Mouse (Mus musculus): ENCODE measurements at regions not wholly inside any gene's neighbourhood (a gene's known extent, or its start where the extent isn't known, plus 50 kb on each side); places are given as distances from the start of the nearest gene placed in this dataset.

DNA sequence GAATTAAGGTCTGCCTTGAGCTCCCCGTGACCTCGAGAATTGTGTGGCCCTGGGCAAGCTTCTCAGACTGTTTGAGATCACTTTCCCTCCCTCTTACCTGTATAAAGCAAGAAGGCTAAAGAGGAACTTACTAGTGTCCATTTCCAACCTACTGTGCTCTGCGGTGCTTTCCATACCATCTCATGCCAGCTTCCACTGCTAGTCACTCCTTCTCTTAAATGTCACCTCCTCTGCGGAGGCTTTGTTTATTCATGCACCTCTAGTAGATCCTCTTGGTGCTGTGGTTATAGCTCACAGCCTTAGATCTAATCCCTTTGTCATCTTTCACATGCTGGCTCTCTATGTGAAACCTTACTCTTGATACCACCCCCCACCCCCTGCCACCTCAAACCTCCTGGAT lies 2310.3 kb upstream of the Lrrc6 start:
- CTCF ChIA-PET, result no interaction called here

DNA sequence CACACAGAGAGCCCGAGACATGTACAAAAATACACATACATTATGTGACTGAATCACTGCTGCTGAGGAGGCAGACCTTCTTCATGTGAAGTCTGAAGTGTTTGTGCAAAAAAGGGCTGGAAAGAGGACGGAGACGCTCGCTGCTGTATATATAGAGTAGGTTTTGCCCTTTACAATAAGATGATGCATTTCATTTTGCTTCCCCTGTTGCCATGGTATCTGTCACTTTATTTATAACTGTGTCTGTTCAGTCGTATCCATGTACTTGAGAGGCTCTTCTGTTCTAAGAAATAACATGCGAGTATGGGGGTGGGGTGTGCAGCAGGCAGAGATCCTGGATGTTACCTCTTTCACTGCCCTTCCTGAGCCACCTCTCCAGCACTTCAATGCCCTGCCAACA lies 2309.9 kb upstream of the Lrrc6 start:
- CTCF ChIA-PET, result no interaction called here

- CTCF ChIA-PET, result no interaction called here
Observed at GRCm38 (mm10) chr15:68808175-68808574, 2307.5 kb upstream of the Lrrc6 start.

DNA sequence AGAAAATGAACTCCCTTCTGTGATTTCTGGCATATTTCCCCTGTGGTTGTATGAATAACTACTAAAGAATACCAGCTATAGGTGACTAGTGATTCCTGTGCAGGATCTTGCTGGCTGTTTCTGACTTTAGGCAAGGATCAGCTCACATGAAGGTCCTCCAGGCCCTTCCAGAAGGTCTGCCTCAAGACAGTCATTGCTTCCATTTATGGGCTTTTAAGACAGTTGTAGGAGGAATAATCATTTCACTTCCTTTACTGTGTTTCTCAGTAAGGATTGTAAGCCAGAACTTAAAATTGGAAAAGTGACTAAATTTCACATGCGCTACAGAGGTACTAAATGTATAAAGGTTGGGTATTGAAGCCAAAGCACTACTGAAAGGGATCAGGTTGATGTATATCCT lies 2303.5 kb upstream of the Lrrc6 start:
- CTCF ChIA-PET, result no interaction called here

GRCm38 (mm10) chr15:68801763-68802162 lies 2301.1 kb upstream of the Lrrc6 start:
- CTCF ChIA-PET, result no interaction called here

DNA sequence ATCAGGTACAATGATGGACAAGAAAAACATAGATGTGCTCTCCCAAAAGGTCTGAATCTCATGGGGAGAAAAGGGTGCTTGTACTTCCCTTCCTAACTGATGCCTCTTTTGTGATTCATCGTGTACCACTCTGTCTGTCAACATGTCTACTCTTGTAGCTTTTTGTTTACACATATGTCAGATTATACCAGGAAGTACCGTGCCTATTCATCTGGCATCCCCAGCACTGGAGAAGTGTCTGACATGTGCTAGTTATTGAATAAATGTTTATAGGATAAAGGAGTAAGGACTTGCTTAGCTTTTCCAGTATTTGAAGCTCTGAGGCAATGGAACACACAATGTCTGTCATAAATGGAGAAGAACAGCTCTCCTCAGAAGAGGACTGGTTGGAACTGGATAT lies 2296.7 kb upstream of the Lrrc6 start:
- CTCF ChIA-PET, result no interaction called here

- CTCF ChIA-PET, result no interaction called here
Observed at GRCm38 (mm10) chr15:68795239-68795960, 2294.7 kb upstream of the Lrrc6 start.

GRCm38 (mm10) chr15:68759948-68760347 lies 2259.2 kb upstream of the Lrrc6 start:
- CTCF ChIA-PET, result no interaction called here

GRCm38 (mm10) chr15:68755255-68755654 lies 2254.5 kb upstream of the Lrrc6 start:
- CTCF ChIA-PET, result no interaction called here

GRCm38 (mm10) chr15:68754834-68755233 lies 2254.1 kb upstream of the Lrrc6 start:
- CTCF ChIA-PET, result no interaction called here

DNA sequence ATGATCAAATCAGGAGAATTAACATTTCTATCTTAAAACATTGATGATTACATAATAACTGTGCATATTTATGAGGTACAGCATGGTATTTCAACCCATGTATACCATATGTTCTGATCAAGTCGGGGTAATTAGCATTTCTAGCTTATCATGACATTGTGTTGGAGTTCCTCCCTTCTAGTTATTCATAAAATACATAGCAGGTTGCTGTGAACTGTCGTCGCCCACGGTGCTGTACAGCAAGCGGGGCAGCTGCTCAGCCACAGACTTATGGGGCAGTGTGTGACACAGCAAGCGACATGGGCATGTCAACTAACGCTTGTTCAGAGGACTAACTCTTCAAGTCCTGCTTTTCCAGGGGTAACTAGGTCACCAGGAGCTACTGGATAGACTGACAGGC lies 2238.6 kb upstream of the Lrrc6 start:
- CTCF ChIA-PET, result no interaction called here

DNA sequence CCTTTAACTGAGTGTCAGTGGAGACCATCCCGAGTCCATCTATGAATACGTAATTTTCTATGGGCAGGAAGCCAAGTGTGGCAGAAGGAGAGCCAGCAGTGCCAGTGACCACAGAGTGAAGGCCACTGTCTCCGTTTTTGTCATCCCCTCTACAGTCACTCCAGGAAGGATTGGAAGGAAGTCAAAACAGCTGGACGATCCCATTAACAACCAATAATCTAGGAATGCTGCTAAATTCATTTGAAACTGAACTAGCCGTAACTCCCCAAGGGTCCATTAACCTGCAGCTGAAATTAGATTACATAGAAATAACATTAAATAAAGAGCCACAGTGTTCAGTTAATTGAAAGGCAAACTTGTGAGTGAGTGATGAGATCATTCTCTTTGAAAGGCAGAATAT lies 2220.5 kb upstream of the Lrrc6 start:
- CTCF ChIA-PET, result no interaction called here

DNA sequence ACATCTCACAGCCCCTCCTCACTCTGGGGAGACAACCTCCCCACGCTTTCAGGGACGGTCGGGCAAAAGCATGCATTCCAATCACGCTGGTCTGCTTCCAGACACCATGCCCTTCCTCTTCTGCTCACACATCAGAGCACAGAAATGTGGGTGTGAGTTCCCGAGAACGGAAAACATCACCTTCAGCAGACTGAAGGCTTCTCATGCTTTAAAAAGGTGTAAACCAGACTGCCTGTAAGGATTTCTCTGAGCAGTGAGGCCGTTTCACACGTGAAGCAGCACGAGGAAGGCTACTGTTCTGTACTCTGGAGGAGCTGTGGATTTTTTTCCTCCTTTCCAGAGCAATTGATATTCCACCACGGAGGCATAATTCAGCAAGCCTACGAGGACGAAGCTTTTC lies 2218.8 kb upstream of the Lrrc6 start:
- CTCF ChIA-PET, result no interaction called here

DNA sequence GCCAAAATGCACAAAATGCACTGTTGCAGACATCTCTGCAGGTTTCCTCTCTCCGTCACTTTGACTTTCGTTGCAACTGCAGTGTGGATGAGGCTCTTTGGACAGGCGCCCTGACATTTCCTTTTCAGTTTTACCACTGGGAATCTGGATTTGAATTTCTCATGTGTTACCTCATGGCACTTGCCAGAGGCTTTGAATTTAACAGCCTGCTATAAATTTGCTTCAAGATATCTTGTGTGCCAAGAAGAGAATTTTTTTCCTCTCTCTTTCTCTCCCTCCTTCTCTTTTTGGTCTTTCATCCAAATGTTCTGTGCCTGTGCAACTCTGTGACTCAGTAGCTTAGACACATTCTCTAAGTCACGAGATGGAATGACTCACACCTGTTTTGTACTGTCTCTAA lies 2213.6 kb upstream of the Lrrc6 start:
- CTCF ChIA-PET, result no interaction called here

DNA sequence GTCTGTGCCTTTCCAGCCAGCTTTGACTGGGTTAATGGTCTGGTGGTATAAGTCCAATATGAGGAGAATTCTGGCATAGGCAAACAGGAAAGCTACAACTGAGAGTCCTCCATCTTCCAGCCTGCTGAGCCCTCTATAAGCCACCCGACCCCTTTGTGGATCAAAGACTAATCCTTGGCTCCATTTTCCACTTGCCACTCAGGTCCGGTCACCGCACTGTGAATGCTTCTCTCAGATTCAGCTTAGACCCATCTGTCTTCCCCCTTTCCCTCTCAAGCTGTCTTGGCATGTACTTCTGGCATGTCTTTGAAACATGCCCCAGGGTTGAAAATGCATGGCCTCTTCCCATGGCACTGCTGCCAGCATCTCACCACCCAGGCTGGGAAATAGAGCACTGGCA lies 2206.6 kb upstream of the Lrrc6 start:
- CTCF ChIA-PET, result no interaction called here

DNA sequence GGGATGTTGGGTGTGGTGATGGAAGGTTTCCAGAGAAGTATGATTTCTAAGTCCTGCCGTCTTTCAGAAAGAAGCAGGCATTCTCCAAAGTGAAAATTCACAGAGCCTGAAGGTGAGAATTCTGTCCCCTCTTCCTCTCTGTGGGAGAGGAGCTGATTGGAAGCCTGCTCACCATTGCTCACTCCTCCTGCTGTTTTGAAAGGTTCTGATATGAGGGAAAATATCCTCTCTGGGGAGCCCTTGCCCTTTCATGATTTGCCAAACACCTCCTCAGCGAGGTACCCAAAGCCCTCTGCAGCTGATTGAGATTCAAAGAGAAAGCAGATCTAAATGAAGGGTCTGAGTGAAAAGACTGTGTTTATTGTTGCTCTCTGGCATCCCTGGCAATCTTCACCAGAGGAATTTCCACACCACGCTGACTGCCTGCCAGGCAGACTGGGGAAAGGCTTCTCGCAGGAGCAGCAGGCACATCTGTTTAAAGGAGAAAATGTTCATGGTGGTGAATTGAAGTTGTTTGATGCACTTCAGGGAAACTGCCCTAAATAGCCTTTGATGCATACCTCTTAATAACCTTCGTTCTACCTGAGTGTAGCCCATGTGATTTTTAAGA lies 2194.4 kb upstream of the Lrrc6 start:
- CTCF ChIA-PET, result no interaction called here

- CTCF ChIA-PET, result no interaction called here
Observed at GRCm38 (mm10) chr15:68667462-68667861, 2166.8 kb upstream of the Lrrc6 start.

GRCm38 (mm10) chr15:68665331-68665730 lies 2164.6 kb upstream of the Lrrc6 start:
- CTCF ChIA-PET, result no interaction called here

DNA sequence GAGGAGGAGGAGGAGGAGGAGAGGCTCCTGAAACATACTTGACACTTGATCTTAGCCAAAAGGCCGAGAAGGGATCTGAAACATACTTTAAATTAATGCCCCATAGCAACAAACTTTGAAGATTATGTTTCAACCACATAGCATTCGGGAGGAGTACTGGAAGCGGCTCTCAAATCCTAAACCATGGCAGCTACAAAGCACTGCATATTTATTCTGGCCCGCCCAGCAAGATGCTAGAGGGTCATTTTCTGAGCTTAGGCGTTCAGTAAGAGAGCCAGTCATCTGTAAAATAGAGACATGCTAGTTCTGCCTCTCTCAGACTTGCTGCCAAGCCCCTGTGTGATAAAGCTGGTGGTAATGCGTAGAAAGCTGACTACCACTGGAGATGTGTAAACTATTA lies 2156.0 kb upstream of the Lrrc6 start:
- CTCF ChIA-PET, result no interaction called here

- CTCF ChIA-PET, result no interaction called here
Observed at GRCm38 (mm10) chr15:68655046-68655445, 2154.3 kb upstream of the Lrrc6 start.

DNA sequence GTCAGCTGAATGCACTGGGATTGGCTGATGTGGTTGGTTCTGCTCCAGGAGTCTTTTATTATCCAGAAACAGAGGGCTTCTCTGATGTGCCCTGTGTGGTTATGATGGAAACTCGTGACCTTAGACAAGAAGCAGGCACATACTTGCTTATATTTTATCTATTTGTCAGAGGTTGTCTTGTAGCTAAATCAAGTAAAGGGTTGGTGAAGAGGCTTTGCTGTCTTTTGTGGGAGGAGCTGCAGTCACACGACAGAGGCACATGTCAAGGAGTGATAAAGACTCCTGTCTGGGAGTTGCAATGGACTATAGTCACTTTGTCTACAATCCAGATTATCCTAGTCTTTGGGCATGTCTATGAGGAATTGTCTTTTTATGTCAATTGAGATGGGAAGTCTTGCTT lies 2149.9 kb upstream of the Lrrc6 start:
- CTCF ChIA-PET, result no interaction called here

DNA sequence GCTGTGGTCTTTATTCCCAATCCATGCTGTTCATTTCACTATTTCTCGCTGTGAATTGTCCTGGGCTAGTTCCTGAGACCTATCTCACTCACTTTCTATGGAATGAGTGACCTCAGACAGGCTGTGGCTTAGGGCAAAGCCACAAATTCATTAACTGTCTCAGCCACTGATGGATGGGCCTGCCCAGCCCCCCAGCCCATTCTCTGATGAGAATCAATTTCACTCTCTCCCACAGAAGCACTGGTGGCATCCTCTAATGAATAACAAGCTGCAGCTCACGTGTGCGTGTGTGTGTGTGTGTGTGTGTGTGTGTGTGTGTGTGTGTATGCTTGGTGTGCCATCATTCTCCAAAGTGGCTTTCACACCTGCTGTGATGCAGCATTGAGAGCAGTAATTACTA lies 2149.3 kb upstream of the Lrrc6 start:
- CTCF ChIA-PET, result no interaction called here

GRCm38 (mm10) chr15:68646865-68647264 lies 2146.2 kb upstream of the Lrrc6 start:
- CTCF ChIA-PET, result no interaction called here

GRCm38 (mm10) chr15:68644862-68645261 lies 2144.2 kb upstream of the Lrrc6 start:
- CTCF ChIA-PET, result no interaction called here
